Mouse (Mus musculus) cerebellum, postnatal 4 days (tissue): ENCODE measurements around the gene Taar3.

ENCODE experiments used
- DNase-seq, 2 experiments: peaks; one replicate each; pipeline ENCODE4 v3.0.0; 2022; ENCODE audit warnings: low spot score in 2 of 2, mixed read lengths in 1 of 2

The Taar3 gene

DNA sequence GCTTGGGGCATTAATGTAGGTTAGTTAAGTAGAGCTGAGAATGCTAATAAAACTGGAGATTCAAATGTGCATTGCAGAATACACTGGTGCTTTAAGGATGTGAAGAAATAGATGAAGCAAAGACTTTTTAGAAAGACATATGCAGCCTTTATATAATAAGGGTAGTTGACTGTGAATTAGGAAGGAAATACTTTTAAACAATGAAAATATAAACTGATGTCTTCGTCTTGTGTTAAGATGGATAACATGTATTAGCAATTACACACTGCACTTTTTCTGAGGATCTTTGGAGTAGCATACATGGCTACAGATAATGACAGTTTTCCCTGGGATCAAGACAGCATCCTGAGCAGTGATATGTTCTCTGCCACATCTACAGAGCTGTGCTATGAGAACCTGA, 50.3 kb downstream of the Taar3 start, which contains the start of gene Taar7b:
Taar7b (plus strand) TSS at position 301 of the 400 bp plus-strand sequence.
- DNase-seq: no peak
